Mouse (Mus musculus) megakaryocyte, adult 5-6 weeks (primary cell): ENCODE data around the gene Stum. TPM values are rescaled to one million over a fixed set of nuclear protein-coding genes. Genes with fewer than 3 reads are reported as not detected.

ENCODE experiments used
- ATAC-seq: 2 replicates; pipeline ENCODE4 v1.8.0; 2016; ENCODE audit warnings: mild to moderate bottlenecking, inconsistent platforms; ENCODE audit not compliant: poor library complexity, severe bottlenecking
- total RNA-seq, 2 experiments: library from RNA; stranded (forward) in 1 of 2; stranded (reverse) in 1 of 2; fragments of 153-499, 151-499 nt in 1 of 2; fragments of 221-1000, 200-1000 nt in 1 of 2; gene quantifications; 2 replicates each; pipeline versions ENCODE4 v1.2.3 to v1.2.4; 2015 to 2017

Gene Stum
- total RNA-seq, 2 experiments from 2014 or later: not detected

GRCm38 (mm10) chr1:180500218-180500617 lies 16.9 kb upstream of the Stum start:
- ATAC-seq: no peak

GRCm38 (mm10) chr1:180499766-180500165 lies 16.5 kb upstream of the Stum start:
- ATAC-seq: no peak

DNA sequence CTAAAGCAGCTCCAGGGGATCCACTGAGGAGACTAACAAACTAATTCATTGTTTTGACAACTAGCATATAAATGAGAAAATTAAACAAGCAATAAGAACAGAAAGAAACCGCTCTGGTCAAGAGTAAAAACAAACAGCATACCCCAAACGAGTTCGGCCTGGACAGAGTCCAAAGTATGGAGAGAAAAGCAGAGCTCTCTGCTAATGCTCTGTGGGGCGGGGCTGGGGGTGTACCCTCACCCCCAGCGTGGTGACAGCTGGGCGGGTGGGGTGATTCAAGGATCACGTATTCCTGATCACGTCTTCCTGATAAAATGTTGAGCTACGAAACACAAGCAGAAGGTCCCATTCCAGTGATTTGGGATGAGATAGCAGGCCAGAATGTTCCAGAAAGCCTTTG lies 9.5 kb upstream of the Stum start:
- ATAC-seq: no peak

DNA sequence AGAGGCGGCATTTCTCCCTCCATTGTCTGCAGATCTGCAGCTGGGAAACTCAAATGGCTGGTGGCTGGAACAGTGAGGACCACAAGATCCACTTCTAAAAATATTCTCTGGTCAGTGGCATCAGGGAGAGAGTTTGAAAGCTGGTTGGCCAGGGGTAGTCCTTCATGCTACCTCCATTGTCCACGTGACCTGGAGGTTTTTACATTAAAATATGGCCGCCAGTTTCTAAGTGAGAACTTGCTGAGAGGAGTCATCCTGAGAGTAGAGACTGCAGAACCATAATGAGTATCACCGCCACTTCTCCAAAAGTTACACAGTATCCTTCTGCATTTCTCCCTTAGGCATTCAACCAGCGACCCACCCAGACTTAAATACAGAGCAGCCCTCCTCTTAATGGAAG lies 2.0 kb upstream of the Stum start:
- ATAC-seq: no peak

- ATAC-seq: no peak
Observed at GRCm38 (mm10) chr1:180482840-180483398, 385 bp downstream of the Stum start.

DNA sequence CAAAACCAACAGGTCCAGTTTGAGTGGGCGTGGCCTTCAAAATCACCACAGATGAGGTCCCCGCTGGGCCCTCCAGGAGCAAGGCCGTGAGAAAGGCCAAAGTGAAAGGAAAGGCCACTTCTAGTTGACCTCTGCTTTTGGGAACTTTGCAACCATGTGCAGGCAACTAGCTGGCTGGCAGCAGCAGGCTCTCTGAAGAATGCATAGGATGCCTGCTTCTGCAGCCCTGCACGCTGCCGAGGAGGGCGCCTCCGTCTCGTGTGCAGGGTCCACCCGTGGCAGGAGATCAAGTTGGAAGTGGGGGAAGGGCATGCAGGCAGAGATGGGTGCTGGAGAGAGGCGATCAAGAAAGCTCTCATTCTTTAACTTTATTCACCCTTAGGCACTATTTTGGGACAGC lies 1.3 kb downstream of the Stum start:
- ATAC-seq: no peak

DNA sequence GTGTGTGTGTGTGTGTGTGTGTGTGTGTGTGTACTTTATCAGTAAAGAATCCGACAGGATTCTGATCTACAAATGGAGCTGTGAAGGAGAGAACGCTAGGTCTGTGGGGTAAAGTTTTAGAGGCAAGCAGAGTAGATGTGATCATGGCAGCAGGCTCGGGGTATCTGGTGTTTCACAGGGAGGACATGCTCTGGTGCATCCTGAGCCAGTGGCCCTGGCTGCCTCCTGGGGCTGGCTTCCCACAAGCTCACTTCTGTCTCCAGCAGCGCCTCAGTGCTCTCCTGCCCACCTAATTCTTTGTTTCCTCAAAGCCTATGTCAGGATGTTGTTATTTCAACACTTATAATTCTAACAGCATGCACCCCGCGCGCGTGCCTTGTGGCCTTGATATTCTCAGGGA lies 2.0 kb downstream of the Stum start:
- ATAC-seq: no peak

- ATAC-seq: no peak
Observed at GRCm38 (mm10) chr1:180480325-180480724, 3.0 kb downstream of the Stum start.

DNA sequence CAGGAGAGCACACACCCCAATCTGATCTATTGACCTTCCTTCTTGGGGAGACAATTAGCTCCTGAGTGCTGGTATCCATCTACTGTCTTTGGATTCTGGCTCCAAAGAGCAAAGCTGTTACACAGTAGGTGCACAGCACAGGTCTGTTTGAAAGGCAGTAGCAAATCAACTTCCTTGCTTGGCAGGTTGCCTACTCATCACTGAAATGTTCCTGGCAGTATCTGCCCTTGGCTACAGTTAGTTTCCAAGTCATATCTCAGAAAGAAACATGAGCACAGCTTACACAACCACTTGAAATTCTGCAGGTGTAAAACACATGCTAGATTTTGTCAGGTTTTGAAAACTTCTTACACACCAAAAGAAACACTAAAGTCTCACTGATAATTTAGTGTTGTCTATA lies 9.7 kb downstream of the Stum start:
- no peak for ATAC-seq

GRCm38 (mm10) chr1:180468004-180468403 lies 15.3 kb downstream of the Stum start:
- ATAC-seq: no peak

DNA sequence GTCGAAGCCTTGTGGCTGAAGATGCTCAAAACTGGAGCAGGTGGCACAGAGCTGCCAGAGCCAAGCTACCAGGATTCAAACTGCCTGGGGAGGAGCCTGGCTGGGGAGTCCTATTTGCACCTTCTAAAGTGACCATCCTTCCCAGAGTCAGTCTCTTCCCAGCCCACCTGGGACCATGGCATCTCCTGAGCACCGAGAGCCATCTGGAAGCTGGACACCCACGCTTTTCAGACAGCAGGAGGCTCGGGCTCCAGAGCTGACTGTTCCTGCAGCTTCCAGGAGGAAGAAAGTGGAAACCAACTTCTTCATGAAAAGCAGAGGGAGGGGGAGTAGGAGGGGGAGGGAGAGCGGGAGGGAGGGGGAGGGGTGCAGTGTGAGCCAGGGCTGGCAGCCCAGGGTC lies 17.7 kb downstream of the Stum start:
- ATAC-seq: no peak

DNA sequence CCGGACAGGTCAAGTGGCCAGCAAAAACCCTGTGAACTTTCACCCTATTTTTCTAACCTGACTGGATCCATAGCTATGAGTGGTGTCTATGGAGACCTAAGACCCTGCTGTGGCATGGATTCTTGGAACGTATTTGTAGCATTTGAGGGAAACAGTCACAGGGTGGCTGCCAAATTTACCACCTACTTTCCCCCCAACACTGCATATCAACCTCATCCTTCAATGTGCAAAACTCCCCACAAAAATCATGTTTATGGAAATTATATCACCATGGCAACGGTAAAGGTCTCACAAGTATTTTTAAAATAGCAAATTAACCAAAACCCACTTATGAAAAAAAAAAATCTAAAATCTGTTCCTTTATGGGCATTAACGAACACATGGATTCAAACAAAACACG lies 18.9 kb downstream of the Stum start:
- ATAC-seq: no peak

GRCm38 (mm10) chr1:180462983-180463475 lies 20.3 kb downstream of the Stum start:
- no peak; the same call in 1 of the 2 replicates for ATAC-seq

- ATAC-seq: no peak
Observed at GRCm38 (mm10) chr1:180462396-180462795, 20.9 kb downstream of the Stum start.

DNA sequence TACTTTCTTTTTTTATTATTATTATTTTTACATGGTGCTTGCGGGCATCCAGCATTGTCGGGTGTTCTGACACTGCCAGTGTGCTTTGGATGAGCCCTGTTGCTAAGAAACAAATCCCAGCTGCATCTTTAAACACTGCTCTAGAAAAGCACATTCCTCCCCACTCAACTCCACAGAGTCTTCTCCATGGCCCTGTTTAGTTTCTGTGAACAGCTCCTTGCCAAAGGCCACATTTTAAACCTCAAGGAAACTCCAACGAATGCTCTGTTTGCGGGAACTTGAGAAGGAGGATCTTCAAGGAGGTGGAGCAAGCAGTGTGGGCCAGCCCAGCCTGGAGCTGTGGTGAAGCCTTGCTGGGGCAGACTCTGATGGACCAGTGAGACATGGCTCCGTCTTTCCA lies 22.6 kb downstream of the Stum start:
- ATAC-seq: no peak

DNA sequence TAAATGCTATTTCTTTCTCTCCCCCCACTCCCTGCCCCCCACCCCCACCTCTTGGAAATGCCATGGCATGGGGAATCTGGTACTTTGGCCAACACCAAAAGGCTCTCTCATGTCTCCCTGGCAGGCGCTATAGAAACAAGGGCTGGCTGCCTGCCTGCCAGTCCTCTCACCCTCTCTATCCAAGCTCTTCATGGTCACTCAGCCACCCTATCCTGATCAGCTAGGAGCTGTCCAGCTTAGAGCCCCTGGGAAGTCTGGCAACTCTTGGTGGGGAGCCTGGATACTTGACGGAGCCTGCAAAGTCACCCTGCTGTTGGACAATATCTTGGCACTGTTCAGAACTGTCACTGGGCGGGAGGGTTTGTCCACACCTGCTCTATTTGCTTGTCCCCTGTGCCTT lies 24.6 kb downstream of the Stum start:
- ATAC-seq: no peak

- ATAC-seq: no peak
Observed at GRCm38 (mm10) chr1:180458274-180458673, 25.0 kb downstream of the Stum start.

GRCm38 (mm10) chr1:180449641-180450040 lies 33.7 kb downstream of the Stum start:
- no peak for ATAC-seq

DNA sequence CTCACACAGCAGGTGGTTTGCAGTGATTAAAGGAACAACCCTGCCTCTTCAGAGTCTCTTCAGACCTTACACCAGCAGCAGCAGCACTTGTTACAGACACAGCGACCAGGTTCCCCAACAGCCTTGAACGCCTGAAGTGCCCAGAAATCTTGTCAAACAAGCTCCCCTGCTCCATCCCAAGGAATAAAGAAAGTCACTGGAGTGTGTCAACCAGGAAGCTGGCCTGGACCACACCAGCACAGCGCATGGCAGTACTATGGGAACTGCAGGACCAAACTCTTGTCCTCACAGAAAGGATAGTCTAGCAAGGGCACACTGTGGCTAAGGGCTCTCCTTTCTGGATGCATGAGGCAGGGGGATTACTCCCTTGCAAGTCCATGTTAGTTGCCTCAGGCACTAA lies 38.9 kb downstream of the Stum start:
- no peak for ATAC-seq

DNA sequence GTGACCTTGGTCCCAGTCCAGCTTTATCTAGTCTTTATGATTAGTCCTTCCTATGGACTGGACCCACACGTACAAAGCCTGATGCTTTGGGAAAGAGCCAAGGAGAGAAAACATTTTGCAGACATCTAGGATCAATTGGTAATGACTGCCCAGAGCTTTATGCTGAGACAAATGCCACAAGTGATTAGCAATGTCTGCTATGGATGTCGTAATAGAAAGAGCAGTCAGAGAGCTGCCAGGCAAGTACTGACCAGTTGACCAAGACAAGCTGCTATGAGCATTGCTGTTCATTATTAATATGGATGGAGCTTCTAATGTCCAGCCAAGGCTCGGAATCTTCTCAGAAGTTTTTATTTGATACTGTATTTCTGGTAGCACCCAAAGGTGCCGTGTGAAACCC lies 43.8 kb downstream of the Stum start:
- 0 out of 2 replicates have a peak, but pooled peaks have one; percentile 33 for ATAC-seq

- no peak for ATAC-seq
Observed at GRCm38 (mm10) chr1:180434925-180435324, 48.4 kb downstream of the Stum start.

DNA sequence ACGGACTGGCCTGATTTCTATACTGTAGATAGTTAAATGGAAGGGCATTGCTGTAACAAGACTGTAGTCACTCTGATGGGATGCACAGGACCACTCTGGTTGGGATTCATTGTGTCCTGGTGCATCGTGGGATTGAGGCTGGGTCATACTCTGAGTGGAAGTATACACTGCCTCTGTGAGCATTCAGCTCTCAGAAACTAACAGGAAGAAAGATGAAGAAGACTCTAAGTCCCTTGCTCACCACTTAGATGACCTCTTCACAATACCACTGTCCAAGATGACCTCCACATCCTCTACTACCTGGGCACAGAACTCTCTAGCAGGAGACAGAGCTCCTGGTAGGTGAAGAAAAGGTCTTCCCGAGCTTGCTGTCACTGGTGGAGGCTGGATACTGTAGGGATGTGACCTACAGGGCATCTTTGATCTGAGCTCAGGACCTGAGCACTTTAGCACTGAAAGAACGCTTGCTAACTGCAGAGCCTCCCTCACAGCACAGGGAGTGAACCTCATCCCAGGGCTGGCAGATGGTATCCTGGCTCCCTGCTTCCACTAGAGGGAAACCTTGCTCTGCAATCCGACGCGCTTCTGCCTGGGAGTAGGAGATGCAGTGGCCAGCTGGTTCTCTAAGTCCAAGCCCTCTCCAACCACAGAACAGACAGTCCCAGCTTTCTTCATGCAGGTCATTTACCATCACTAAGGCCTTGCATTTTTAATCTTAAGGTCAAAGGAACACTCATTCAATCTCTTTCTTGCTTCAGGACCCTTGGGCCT lies 49.3 kb downstream of the Stum start:
- ATAC-seq: peak; percentile 71
